Mouse (Mus musculus): ENCODE data around the gene Swt1.

Gene Swt1

GRCm38 (mm10) chr1:151320408-151320807, 107.8 kb downstream of the Swt1 start:
- DNase-seq (ENCODE audit: low spot score in 2 of 2): no peak

DNA sequence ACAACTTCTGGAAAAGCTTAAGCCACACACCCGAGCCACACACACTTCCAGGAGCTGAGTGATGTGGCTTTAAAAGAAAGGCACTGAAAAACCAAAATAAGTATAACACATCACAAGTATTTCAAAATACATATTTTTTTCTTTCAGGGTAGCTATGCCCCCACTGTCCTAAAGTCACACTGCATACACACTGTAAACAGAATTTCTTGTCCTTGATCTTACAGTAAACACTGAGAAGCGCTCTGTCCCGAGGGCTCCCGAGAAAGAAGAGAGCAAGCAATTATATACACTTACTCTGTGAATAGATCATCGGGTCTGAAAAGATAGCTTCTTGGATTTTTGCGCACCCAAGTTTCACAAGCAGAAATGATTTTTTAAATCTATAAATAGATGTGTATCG, 109.0 kb downstream of the Swt1 start:
- DNase-seq (ENCODE audit: low spot score in 2 of 2): no peak

Measured in frontal cortex, postnatal 10 days (tissue).